ENCODE assay signal across 8 mouse cellular contexts in the genomic region with DNA sequence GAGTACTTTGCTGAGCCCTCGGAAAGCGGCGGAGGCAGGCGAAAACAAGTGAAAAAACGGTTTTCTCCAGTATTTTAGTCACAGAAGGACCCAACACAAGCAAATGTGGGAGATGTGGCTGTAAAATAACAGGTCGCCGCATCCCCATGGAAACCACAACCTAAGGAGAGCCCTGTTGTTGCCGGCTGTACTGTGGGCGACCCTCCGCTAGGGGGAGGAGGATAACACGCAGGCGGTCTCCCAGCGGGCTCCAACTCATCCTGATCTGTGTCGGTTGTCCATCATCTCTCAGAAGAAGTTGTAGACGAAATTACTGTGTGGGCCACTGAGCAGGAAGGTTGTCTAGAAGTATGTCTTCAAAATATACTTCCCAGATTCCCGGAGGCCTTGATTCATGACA. TPM values are rescaled to one million over a fixed set of nuclear protein-coding genes. Genes with fewer than 3 reads are reported as not detected.
DNase-seq lines count a peak whose midpoint lies in the region; ATAC-seq and TF ChIP-seq lines count a peak whose summit lies in the region.

No protein-coding gene starts in this region.

- no peaks in the 10 kb centered on the region for H3K27me3 ChIP-seq in forebrain, embryonic 11.5 days (ENCODE audit: control insufficient read depth, insufficient read depth, low read length)
- no peaks in the 10 kb centered on the region for H3K27me3 ChIP-seq in heart, embryonic 15.5 days
- no peaks in the 10 kb centered on the region for H3K27me3 ChIP-seq in liver, embryonic 14.5 days (ENCODE audit: control insufficient read depth, insufficient read depth, low read length)
- peaks cover 18% of the 10 kb centered on the region for H3K27me3 ChIP-seq in neural tube, embryonic 12.5 days (replicated peaks)
- H3K27me3 ChIP-seq in stomach, embryonic 16.5 days (ENCODE audit: control insufficient read depth, insufficient read depth, low read length), result peaks cover 3% of the 10 kb centered on the region; the same call in 1 of the 2 replicates

- H3K36me3 ChIP-seq in forebrain, embryonic 11.5 days (ENCODE audit: control insufficient read depth, insufficient read depth, low read length), result no peaks in the 10 kb centered on the region
- H3K36me3 ChIP-seq in heart, embryonic 15.5 days, result no peaks in the 10 kb centered on the region
- no peaks in the 10 kb centered on the region for H3K36me3 ChIP-seq in liver, embryonic 14.5 days (replicated peaks; ENCODE audit: control insufficient read depth, insufficient read depth, low read depth)
- H3K36me3 ChIP-seq in neural tube, embryonic 12.5 days, result no peaks in the 10 kb centered on the region
- H3K36me3 ChIP-seq in stomach, embryonic 16.5 days (ENCODE audit: control insufficient read depth, insufficient read depth, low read length), result no peaks in the 10 kb centered on the region

- TF ChIP-seq CTCF in liver, embryonic 14.5 days (IDR thresholded peaks at IDR 0.05; ENCODE audit: low read depth), result peak; percentile 87

- DNase-seq in 416B (ENCODE audit: low read depth), result peak; percentile 49
- DNase-seq in adrenal gland, postnatal 25 days, result peak; percentile 78
- peak; percentile 89 for DNase-seq in forebrain, embryonic 11.5 days (ENCODE audit: low spot score)
- peak; percentile 85 for DNase-seq in kidney, postnatal 14 days
- peak in 2 of 3 experiments; percentile 18 to 22 for DNase-seq in liver, embryonic 14.5 days (ENCODE audit: low read depth in 3 of 3, low spot score in 3 of 3)

- ATAC-seq in forebrain, embryonic 11.5 days (replicated peaks; ENCODE audit: low FRiP score), result peak; percentile 82
- ATAC-seq in heart, embryonic 15.5 days (replicated peaks; ENCODE audit: insufficient number of reproducible peaks, insufficient read depth, low FRiP score, low read depth), result peak; percentile 50; the same call in 1 of the 2 replicates
- no peak for ATAC-seq in liver, embryonic 14.5 days (ENCODE audit: insufficient read depth)
- ATAC-seq in neural tube, embryonic 12.5 days (ENCODE audit: low FRiP score, low read depth), result peak; percentile 79
- peak; percentile 57; the same call in 1 of the 2 replicates for ATAC-seq in stomach, embryonic 16.5 days (ENCODE audit: insufficient read depth, low FRiP score)

- no peaks in the 10 kb centered on the region; the same call in 1 of the 2 replicates for H3K9me3 ChIP-seq in forebrain, embryonic 11.5 days (ENCODE audit: control insufficient read depth, low read length)
- no peaks in the 10 kb centered on the region for H3K9me3 ChIP-seq in heart, embryonic 15.5 days (replicated peaks)
- H3K9me3 ChIP-seq in liver, embryonic 14.5 days (ENCODE audit: control insufficient read depth, low read length), result no peaks in the 10 kb centered on the region
- no peaks in the 10 kb centered on the region for H3K9me3 ChIP-seq in neural tube, embryonic 12.5 days
- no peaks in the 10 kb centered on the region for H3K9me3 ChIP-seq in stomach, embryonic 16.5 days (replicated peaks; ENCODE audit: control insufficient read depth, low read length)

- 0 out of 2 replicates have a peak overlapping the region, but pooled peaks have one; percentile 8 for H3K4me2 ChIP-seq in forebrain, embryonic 11.5 days (ENCODE audit: low read depth, low read length, severe bottlenecking)
- H3K4me2 ChIP-seq in heart, embryonic 15.5 days, result peak overlapping the region; percentile 20; the same call in 1 of the 2 replicates
- H3K4me2 ChIP-seq in liver, embryonic 14.5 days (ENCODE audit: low read depth), result no peak overlapping the region
- peak overlapping the region; percentile 22; the same call in 1 of the 2 replicates for H3K4me2 ChIP-seq in neural tube, embryonic 12.5 days (replicated peaks)
- H3K4me2 ChIP-seq in stomach, embryonic 16.5 days (ENCODE audit: low read depth, low read length), result peak overlapping the region; percentile 19; the same call in 1 of the 2 replicates

- no peak overlapping the region for H3K27ac ChIP-seq in forebrain, embryonic 11.5 days (ENCODE audit: low read depth, low read length)
- H3K27ac ChIP-seq in heart, embryonic 15.5 days, result no peak overlapping the region
- no peak overlapping the region for H3K27ac ChIP-seq in liver, embryonic 14.5 days
- H3K27ac ChIP-seq in neural tube, embryonic 12.5 days, result no peak overlapping the region
- H3K27ac ChIP-seq in stomach, embryonic 16.5 days (ENCODE audit: low read length), result no peak overlapping the region

- TF ChIP-seq EP300 in liver, embryonic 14.5 days (IDR thresholded peaks at IDR 0.05; ENCODE audit: low read depth), result no peak

- no peak overlapping the region for H3K9ac ChIP-seq in forebrain, embryonic 11.5 days (ENCODE audit: low read length)
- no peak overlapping the region for H3K9ac ChIP-seq in heart, embryonic 15.5 days
- no peak overlapping the region for H3K9ac ChIP-seq in liver, embryonic 14.5 days (replicated peaks)
- H3K9ac ChIP-seq in neural tube, embryonic 12.5 days, result no peak overlapping the region
- no peak overlapping the region for H3K9ac ChIP-seq in stomach, embryonic 16.5 days (ENCODE audit: low read length)

- peaks cover 6% of the 10 kb centered on the region for H3K4me1 ChIP-seq in forebrain, embryonic 11.5 days (replicated peaks; ENCODE audit: control insufficient read depth, insufficient read depth, low read length)
- H3K4me1 ChIP-seq in heart, embryonic 15.5 days (replicated peaks), result peaks cover 27% of the 10 kb centered on the region
- H3K4me1 ChIP-seq in liver, embryonic 14.5 days (replicated peaks; ENCODE audit: control insufficient read depth in 2 of 2, insufficient read depth in 2 of 2, low read length in 1 of 2), result peaks cover 0 to 4% of the 10 kb centered on the region in 2 experiments; a peak in 2 of 4 replicates
- H3K4me1 ChIP-seq in neural tube, embryonic 12.5 days, result peaks cover 6% of the 10 kb centered on the region
- peaks cover 17% of the 10 kb centered on the region for H3K4me1 ChIP-seq in stomach, embryonic 16.5 days (ENCODE audit: control insufficient read depth, insufficient read depth, low read length)

- WGBS in forebrain, embryonic 11.5 days, result 9% methylated on average over 16 of the region's 16 CpGs
- WGBS in heart, embryonic 15.5 days, result 11% methylated on average over 16 of the region's 16 CpGs
- WGBS in liver, embryonic 14.5 days (ENCODE audit: insufficient replicate concordance), result 6% methylated on average over 16 of the region's 16 CpGs
- 8% methylated on average over 16 of the region's 16 CpGs for WGBS in neural tube, embryonic 12.5 days
- WGBS in stomach, embryonic 16.5 days, result 10% methylated on average over 16 of the region's 16 CpGs

- H3K4me3 ChIP-seq in forebrain, embryonic 11.5 days (ENCODE audit: low read depth, low read length), result no peak overlapping the region
- H3K4me3 ChIP-seq in heart, embryonic 15.5 days, result no peak overlapping the region
- no peak overlapping the region for H3K4me3 ChIP-seq in liver, embryonic 14.5 days (ENCODE audit: insufficient read depth in 1 of 2, low read depth in 2 of 2, low read length in 2 of 2)
- no peak overlapping the region for H3K4me3 ChIP-seq in neural tube, embryonic 12.5 days
- H3K4me3 ChIP-seq in stomach, embryonic 16.5 days (replicated peaks; ENCODE audit: low read length), result no peak overlapping the region

RNA-seq across cellular contexts. Expression of gene Nid2, which starts 45.4 kb away (rescaled TPM):
- 23.5 and 27.4 TPM in 2 replicates for total RNA-seq in adrenal gland, postnatal 25 days (2021)
- polyA plus RNA-seq in forebrain, embryonic 11.5 days (2014; fragmentation: Nextera tagmentation; extraction: Ambion mirVana), result 45.2 and 46.6 TPM in 2 replicates
- 84.4 and 116 TPM in 2 replicates for polyA plus RNA-seq in heart, embryonic 15.5 days (2015; fragmentation: Nextera tagmentation; extraction: Ambion mirVana)
- 5.0 and 6.2 TPM in 2 replicates for polyA plus RNA-seq in liver, embryonic 14.5 days (2012; rRNA removed)
- polyA plus RNA-seq in liver, embryonic 14.5 days (2014; fragmentation: Nextera tagmentation; extraction: Ambion mirVana), result 10.6 and 11.4 TPM in 2 replicates
- polyA plus RNA-seq in neural tube, embryonic 12.5 days (2016; fragmentation: Nextera tagmentation; extraction: Ambion mirVana), result 53.6 and 59.5 TPM in 2 replicates
- 94.3 and 99.5 TPM in 2 replicates for polyA plus RNA-seq in stomach, embryonic 16.5 days (2015; fragmentation: Nextera tagmentation; extraction: Ambion mirVana)

Comparison
In these comparisons a context has a peak if more than half of its experiments do, and no peak if none do; other contexts are left out.
1. DNase-seq: peak in every context shown above with its lines; median percentile 89 in forebrain, embryonic 11.5 days; 85 in kidney, postnatal 14 days; 78 in adrenal gland, postnatal 25 days; 49 in 416B; 20 in liver, embryonic 14.5 days.